Mouse (Mus musculus) frontal cortex, postnatal 14 days (tissue): ENCODE data around the gene Sik1.

Experiments
- DNase-seq, 2 experiments: peaks; one replicate each; pipeline ENCODE4 v3.0.0; 2022; ENCODE audit warnings: low spot score in 2 of 2

Gene Sik1

DNA sequence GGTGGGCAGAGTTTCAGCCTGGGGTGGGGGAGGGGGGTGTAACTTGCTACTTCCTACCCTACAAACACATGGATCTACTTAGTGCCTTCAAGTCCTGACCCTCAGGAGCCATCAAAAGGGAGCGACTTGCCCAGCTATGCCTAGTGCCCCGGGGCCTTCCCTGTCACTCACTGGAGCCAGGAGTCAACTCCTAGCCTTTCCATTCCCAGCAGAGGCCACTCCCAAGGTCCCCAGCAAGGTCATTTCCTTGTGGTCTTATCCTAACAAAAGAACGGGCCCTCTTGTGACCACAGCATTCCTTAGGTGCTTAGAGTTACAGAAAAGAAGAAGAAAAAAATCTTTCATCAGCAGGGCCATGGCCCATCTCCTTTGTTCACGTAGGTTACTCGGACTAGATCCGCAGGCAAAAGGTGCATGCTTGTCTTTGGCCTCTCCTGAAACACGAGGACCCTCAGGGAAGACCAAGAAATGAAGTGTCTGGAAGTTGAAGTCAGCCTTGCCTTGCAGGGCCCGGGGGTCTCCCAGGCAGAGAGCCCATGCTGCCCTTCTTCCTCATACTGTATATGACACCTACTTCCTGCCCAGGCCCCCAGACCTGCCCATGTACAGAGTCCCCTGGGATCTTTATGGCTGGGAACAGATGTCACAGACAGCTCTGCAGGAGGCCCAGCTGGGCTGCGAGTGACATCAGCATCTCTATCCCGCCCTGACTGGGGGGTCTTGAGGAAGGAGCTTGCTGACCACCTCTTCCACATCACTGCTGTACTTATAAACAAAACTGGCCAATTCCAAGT, 47.3 kb downstream of the Sik1 start:
- no peak for DNase-seq

- DNase-seq: no peak
Measured at GRCm38 (mm10) chr17:31806496-31806895, 49.1 kb downstream of the Sik1 start.

DNA sequence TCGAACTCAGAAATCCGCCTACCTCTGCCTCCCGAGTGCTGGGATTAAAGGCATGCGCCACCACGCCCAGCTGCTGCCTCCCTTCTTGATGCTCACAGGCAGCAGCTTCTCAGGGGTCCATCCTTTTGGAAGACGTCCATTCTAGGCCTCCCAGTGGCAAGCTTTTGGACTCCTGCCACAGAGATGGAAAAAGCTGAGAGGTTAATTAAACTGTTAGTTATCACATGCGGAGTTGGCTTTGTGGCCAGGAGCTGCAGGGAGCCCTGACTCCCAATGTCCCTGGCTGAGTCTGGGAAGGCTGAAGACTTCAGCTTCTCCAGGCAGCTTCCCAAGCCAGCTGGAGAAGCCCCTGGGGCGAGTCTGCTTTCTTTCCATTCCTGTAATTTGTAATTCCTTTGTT, 49.6 kb downstream of the Sik1 start:
- DNase-seq: no peak

DNA sequence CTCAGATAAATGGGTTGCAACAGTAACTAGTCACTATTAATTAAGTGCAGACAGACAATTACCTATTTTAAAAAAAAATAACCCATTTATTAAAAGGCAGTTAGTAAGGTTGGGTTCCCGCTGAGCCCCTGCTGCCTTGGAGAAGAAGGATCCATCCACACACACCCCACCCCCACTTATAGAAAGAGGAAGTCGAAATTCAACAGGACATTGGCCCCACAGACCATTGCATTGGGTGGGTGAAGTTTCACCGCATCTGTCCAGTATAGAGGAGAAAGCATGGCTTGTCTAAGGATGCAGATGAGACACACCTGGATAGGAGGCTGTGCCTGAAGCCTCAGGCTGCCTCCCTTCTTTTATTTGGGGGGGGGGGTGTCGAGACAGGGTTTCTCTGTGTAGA, 50.0 kb downstream of the Sik1 start:
- no peak for DNase-seq

GRCm38 (mm10) chr17:31802272-31803017, 53.2 kb downstream of the Sik1 start:
- no peak for DNase-seq

DNA sequence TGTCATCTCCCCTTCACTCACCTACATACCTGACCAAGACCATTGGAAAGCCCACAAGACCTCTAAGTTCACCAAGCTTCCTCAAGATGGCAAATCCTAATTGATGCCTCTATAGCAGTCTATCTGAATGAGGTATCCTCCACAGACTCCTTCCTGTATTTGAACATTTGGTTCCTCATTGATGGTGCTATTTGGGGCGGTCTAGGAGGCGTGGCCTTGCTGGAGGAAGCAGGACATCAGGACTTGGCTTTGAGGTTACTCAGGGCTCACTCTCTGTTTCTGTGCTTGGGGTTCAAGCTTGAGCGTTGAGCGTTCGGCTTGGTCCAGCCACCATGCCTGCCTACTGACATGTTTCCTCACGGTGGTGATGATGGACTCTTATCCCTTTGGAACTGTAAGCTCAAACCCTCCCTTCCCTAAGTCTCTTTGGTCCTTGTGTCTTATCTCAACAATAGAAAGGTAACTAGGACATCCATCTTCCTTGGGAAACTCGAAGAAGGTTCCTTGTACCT, 54.7 kb downstream of the Sik1 start:
- DNase-seq: no peak

- no peak for DNase-seq
Measured at GRCm38 (mm10) chr17:31795893-31796292, 59.7 kb downstream of the Sik1 start.
